Mouse (Mus musculus) embryo, embryonic 10 days (tissue): ENCODE results near the gene Kdm4a.

Source experiments
- DNase-seq: peaks from one replicate; pipeline ENCODE4 v3.0.0-alpha.2; 2015; ENCODE audit warnings: low spot score

The Kdm4a gene

GRCm38 (mm10) chr4:118179467-118180300 lies at the start of gene Kdm4a:
Kdm4a (minus strand) TSS chr4:118180043.
- peak; percentile 99 for DNase-seq

GRCm38 (mm10) chr4:118229035-118229770 lies 49.4 kb upstream of the Kdm4a start:
- no peak for DNase-seq

GRCm38 (mm10) chr4:118227398-118227797 lies 47.6 kb upstream of the Kdm4a start:
- no peak for DNase-seq

- DNase-seq: no peak
Observed at GRCm38 (mm10) chr4:118221261-118221660, 41.4 kb upstream of the Kdm4a start.

- no peak for DNase-seq
Observed at GRCm38 (mm10) chr4:118220756-118221155, 40.9 kb upstream of the Kdm4a start.

- DNase-seq: no peak
Observed at GRCm38 (mm10) chr4:118219487-118219886, 39.6 kb upstream of the Kdm4a start.

- DNase-seq: no peak
Observed at GRCm38 (mm10) chr4:118218521-118218920, 38.7 kb upstream of the Kdm4a start.

GRCm38 (mm10) chr4:118216726-118217595 lies 37.1 kb upstream of the Kdm4a start:
- DNase-seq: peak; percentile 75

- no peak for DNase-seq
Observed at GRCm38 (mm10) chr4:118214891-118215290, 35.0 kb upstream of the Kdm4a start.

GRCm38 (mm10) chr4:118206918-118207640 lies 27.2 kb upstream of the Kdm4a start:
- peak; percentile 46 for DNase-seq

GRCm38 (mm10) chr4:118205906-118206305 lies 26.1 kb upstream of the Kdm4a start:
- no peak for DNase-seq

- no peak for DNase-seq
Observed at GRCm38 (mm10) chr4:118199093-118199492, 19.2 kb upstream of the Kdm4a start.

- DNase-seq: no peak
Observed at GRCm38 (mm10) chr4:118198606-118199005, 18.8 kb upstream of the Kdm4a start.

- no peak for DNase-seq
Observed at GRCm38 (mm10) chr4:118196185-118196584, 16.3 kb upstream of the Kdm4a start.

GRCm38 (mm10) chr4:118180301-118181080 lies 648 bp upstream of the Kdm4a start:
- DNase-seq: peak; percentile 37

- DNase-seq: peak; percentile 11
Observed at GRCm38 (mm10) chr4:118178952-118179466, 834 bp downstream of the Kdm4a start.

- DNase-seq: no peak
Observed at GRCm38 (mm10) chr4:118172461-118172860, 7.4 kb downstream of the Kdm4a start.

GRCm38 (mm10) chr4:118171006-118171405 lies 8.8 kb downstream of the Kdm4a start:
- peak; percentile 50 for DNase-seq

GRCm38 (mm10) chr4:118162123-118162522 lies 17.7 kb downstream of the Kdm4a start:
- no peak for DNase-seq

GRCm38 (mm10) chr4:118157666-118158065 lies 22.2 kb downstream of the Kdm4a start:
- no peak for DNase-seq
